Mouse (Mus musculus): Measurements from ENCODE around the gene Axin2. TPM values are rescaled to one million over a fixed set of nuclear protein-coding genes. Genes with fewer than 3 reads are reported as not detected.

Axin2 gene
- total RNA-seq (2023): 47.0 TPM

DNA sequence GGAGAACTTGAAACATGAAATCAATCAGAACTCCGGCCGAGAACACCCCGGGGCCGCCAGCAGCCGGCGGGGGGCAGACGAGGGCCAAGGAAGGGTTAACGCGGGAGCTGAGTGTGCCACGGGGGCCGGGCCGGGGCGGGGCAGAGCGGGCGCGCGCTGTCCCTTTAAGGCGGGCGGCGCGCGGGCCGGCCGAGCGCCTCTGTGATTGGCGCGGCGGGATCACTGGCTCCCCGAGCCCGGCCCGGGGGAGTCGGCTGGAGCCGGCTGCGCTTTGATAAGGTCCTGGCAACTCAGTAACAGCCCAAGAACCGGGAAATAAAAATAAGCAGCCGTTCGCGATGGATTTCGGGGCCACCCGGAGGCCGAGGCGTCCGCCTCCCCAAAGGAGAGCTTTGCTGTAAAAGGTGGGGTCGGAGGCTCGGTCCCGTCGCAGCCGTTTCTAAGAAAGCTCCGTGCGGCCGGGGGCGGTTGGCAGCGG is at the start of gene Axin2:
Axin2 (plus strand) TSS at position 192 of the 478 bp plus-strand sequence.

Other genes starting within 250 kb of the Axin2 start
- gene E030025P04Rik, start 224.0 kb downstream of the Axin2 start, total RNA-seq (2023): not detected

Data from CD4-positive naive resting alpha-beta T cell, adult 76 days (primary cell).